Mouse (Mus musculus): ENCODE data around the gene Ttc28.

The Ttc28 gene

GRCm38 (mm10) chr5:111012064-111012463, 132.5 kb downstream of the Ttc28 start:
- DNase-seq: peak; percentile 93

DNA sequence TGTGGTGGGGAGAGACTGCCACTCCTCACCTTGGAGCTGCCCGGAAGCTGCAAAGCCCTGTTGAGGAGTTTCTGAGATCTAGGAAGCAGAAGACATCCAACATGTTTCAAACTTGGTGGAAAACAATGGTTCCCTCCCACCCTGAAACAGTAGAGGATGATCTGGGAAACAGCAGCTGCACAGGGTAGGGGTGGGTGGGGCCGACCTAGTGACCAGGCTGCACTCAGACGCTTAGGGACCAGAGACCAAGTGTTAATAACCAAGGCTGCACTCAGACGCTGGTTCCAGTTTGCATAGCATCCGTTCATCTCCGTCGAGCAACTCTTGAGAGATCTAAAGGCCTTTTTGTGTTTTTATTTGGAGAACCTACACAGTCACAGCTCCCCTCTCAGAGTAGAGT, 133.0 kb downstream of the Ttc28 start:
- DNase-seq: no peak

- DNase-seq: no peak
These were observed 135.4 kb downstream of the Ttc28 start for GRCm38 (mm10) chr5:111014960-111015359.

DNA sequence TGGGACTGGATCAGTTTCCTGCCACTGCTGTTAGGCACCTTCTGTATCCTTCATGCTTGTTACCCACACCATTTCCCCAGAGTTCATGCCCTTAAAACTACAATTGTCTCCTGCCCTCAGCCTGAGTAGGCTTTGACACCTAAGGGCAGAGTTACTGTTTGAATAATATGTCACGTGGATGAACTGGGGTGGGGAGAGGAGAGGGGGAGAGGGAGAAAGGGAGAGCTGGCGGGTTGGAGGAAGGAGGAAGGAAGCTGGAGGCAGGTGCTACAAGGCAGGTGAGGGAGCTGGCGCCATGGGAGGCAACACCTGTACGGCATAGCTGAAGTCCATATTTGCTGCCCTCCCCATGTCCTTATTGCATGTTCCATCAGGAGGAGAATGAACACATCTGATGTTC, 137.7 kb downstream of the Ttc28 start:
- no peak for DNase-seq

DNA sequence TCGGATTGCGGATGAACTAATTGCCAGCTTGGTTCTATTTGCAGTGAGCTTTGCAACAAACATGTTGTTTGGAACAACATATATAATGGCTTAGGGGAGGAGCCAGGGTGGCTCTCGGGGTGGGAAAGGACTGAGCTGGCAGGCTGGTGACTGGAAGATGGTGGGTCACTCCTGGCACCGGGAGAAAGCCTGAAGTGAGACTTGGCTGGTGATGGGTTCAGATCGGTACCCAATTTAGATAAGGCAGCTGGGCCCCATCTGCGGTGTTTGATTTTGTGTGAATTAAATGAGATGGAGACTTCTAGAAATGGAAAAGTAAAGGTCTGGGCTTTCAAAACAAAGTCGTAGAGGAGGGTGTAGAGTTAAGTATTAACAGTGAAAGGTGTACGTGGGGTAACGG, 142.7 kb downstream of the Ttc28 start:
- no peak for DNase-seq

- DNase-seq: no peak
These were observed 143.3 kb downstream of the Ttc28 start for GRCm38 (mm10) chr5:111022940-111023339.

DNA sequence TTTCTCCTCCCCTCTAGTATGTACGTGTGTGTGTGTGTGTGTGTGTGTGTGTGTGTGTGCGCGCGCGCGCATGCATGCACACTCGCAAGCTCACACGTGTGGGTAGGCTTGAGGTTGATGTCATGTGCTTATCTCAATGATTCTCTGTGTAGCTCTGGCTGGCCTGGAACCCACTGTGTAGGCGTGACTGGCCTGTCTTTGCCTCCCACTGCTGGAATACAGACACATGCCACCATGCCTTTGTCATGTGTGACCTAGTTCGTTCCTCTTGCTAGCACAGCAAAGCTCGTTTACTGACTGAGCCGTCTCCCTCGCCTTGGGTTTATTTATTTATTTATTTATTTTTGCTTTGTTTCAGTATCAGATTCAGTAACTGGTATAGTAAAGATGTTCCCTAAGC, 145.0 kb downstream of the Ttc28 start:
- DNase-seq: no peak

DNA sequence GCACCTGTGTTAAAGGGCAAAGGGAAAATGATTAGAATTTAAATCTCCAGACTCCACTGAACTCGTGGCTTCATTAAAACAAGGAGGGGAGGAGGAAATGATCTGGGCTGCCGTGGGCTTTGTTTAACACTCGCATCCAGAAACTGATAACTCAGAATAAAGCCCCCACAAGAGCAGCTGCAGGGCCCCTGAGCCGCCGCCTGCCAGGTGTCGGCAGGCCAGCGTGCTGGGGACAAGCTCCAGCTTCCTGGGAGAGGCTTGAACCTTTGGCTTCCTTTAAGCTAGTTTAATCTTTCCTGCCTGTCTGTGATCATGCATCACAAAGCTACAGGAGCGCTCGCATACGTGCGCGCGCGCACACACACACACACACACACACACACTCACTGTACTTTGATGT, 145.9 kb downstream of the Ttc28 start:
- no peak for DNase-seq

DNA sequence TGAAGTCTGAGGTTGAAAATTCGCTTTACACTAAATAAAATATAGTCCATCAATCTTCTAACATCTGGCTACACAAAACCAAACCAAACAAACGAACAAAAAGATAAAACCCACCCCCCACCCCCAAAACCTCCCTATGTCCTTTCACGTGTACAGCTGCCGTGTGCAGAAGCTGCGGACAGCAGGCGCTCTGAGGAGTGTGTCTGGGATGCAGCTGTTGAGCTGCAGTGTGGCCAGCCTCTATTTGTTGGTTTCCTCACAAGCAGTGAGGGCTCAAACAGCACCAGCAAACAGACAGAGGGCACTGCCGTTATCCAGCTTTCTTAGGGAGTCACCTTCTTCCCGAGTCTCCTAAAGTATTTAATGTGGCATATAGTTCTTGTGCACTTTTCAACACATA, 146.6 kb downstream of the Ttc28 start:
- no peak for DNase-seq

DNA sequence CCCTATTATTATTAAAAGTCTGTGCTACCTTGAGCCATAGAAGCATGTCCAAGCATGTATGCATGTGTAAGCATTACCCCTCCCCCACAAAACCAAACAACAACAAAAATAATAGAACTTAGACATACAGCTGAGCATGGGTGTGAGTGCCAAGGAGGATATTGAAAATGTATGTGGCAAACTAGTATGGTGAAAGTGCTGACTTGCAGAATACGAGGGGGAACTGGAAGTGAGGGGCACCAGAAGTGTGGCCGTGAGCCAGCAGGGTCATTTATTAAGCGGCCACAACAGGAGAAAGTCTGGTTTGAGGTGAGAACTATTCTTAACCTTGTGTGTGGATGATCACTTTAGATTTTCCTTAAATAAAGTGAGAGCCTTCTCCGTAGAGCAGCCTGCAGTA, 148.7 kb downstream of the Ttc28 start:
- DNase-seq: no peak

DNA sequence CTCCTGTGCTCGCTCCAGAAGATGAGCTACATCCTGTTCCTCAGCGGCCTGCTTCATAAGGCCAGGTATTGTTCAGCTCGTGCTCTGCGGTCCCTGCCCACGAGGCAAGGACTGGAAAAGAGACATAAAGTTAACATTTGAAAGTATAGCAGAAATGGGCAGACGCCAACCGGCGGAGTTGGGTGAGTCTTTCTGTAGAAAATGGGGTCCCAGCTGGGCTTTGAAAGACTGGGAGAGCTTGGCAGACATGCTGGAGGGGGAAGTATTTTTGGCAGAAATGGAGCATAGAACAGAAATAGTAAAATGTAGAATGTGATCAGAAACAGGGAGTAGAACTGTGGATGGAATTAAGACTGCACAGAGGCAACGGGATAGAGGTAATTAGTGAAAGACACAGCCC, 149.3 kb downstream of the Ttc28 start:
- DNase-seq: no peak

- DNase-seq: no peak
These were observed 153.2 kb downstream of the Ttc28 start for GRCm38 (mm10) chr5:111032687-111033295.

DNA sequence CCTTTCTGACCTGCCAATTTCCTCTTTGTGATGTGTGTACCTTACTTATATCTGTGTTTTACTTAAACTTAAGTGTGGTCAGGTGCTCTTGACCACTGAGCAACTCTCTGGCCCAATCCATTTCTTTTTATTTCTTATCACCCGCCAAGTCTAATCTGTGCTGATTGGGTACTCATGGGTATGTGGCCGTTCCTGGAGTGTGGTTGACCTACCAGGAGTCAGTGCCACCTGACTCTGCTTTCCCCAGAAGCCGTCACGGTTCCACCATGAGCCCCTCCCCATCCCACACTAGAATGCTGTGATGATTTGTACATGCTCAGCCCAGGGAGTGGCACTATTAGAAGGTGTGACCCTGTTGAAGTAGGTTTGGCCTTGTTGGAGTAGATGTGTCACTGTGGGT, 153.9 kb downstream of the Ttc28 start:
- DNase-seq: no peak

GRCm38 (mm10) chr5:111037123-111037748, 157.6 kb downstream of the Ttc28 start:
- no peak for DNase-seq

GRCm38 (mm10) chr5:111039771-111040170, 160.2 kb downstream of the Ttc28 start:
- DNase-seq: no peak

DNA sequence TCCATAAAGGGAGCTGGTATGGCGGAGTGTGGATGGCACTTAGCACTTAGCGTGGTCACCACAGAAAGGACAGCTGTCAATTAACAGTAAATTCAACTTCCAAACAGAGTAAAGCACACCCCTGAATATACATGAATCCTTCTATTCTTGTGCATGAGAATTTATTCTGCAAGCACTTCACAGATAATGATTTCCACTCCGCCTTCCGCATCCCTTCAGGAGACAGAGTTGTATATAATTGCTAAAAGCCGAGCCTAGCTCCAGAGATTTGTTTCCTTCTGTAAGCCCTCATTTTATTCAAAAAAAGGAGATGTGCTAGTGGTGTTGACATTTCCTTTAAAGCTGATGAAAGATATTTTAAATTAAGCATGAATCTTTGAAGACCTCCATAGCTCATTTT, 162.3 kb downstream of the Ttc28 start:
- DNase-seq: no peak

DNA sequence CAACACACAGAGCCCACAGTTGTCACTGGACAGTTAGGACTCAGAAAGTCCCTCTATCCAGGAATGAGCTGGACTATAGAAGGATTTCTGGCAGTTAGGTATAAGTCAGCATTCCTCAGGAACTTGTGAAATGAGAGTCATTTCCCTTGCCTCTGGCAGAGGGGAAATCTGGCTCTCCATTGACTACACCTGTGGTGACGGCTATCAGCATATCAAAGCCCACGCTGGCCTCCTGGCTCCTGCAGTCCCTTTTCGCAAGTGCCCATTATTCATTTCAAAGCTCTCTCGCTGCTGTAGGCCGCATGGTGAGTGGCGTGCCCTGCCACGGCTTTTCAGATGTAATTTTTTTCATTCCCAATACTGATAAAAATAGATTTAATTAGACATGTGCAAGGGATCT, 164.6 kb downstream of the Ttc28 start:
- no peak for DNase-seq

DNA sequence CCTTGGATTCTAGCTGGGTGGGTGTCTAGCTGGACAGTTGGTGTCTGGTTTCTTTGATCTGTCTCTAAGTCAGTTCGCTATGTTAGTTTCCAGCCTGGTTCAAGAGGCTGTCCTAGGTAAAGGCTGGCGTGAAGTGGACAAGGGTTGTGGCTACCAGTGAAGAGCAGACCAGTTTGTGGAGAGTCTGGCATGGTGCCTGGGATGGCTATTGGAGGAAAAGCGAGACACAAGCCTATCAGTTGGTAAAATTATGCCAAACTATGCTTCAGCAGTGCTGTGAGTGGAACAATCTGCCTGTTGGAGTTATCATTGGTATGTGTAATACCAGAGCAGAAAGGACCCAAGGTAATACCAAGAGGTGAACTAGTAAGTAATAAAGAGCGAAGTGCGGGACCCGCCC, 166.8 kb downstream of the Ttc28 start:
- no peak for DNase-seq

- no peak for DNase-seq
These were observed 167.4 kb downstream of the Ttc28 start for GRCm38 (mm10) chr5:111046841-111047476.

DNA sequence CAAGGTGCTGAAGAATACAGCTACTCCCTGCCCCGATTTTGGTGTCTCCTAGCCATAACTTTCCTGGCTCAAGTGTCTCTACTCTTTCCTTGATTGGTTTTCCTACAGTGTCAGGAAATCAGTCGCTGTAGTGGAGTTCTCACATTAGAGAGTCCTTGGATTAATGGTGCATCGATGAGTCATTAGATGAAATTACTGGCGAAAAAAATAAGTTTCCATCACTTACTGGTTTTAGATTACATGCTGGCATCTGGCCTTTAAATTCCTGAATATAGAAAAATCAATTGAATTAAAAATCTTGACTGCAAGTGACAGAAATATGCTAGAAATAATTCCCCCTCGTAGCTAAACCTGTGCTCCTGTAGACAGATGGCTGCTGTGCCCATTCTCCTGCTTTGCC, 168.4 kb downstream of the Ttc28 start:
- no peak for DNase-seq

GRCm38 (mm10) chr5:111049584-111049983, 170.0 kb downstream of the Ttc28 start:
- no peak for DNase-seq

GRCm38 (mm10) chr5:111050135-111050534, 170.5 kb downstream of the Ttc28 start:
- peak; percentile 93 for DNase-seq

DNA sequence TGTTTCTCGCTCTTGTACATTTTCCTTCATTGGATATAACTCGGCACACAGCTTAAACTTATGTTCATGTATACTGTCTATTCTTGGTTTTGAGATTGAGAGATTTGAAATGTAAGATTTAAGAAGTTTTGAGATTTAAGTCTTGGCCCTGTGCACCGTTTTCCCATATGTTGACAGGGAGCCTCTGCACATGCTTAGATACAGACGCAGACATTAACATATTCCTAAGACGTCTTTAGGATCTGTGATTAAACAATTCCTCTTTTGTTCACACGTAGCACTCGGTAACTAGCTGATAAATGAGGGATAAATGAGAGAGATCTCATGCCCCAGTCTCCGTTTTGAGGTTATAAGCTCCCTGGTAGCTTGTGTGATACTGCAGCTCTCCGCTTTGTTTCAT, 174.8 kb downstream of the Ttc28 start:
- DNase-seq: no peak

DNA sequence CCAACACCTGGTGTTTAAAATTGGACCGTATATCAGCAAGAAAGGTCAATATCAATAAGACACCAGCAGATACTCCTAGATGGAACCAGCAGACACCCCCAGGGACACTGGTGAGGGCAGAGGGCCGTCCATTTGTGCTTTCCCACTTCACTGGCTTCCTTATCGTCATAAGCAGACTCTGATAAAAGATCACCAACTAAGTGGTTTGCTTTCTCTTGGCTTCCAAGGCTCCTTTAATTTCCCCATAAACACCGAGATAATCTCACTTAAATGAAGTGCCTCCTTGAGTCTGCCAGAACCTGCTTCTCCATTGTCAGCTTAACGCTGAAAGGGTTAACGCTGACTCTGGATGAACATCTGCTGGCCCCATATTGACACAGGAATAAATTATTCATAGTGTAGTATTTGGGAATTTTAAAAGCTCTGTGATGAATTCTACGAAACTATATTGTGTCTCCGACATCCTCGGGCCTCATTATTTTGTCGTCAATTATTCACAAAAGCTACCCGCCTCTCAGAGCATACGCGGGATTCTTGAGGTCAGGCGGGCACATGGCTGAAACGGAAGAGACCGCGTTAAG, 175.3 kb downstream of the Ttc28 start:
- no peak for DNase-seq
